Mouse (Mus musculus): ENCODE measurements around the gene Ntm.

Gene Ntm

DNA sequence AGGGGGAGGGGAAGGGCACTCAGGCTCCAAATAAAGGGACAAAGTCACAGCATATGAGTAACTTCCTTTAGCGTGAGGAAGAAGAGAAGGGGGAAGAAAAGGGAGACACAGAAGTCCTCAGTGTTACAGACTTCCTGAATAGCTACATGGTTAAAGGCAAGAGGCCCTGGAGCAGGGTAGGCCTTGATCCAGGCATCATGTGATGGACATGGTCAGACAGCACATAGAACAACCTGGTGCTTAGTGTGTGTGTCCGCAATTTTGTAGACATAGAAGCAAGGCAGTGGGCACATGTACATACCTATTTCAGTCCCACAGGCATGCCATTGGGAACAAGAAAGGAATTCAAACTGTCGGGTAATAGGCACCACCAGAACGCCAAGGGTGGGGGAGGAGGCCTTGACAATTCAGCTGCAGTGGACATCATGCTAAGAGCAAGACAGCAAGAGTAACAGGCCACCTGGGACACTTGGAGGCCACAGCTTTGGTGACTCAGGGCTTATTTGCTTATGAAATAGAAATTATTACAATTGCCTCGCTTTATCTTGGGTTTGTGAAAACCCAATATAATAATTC is 832.1 kb downstream of the Ntm start:
- DNase-seq (ENCODE audit: low spot score) = no peak

DNA sequence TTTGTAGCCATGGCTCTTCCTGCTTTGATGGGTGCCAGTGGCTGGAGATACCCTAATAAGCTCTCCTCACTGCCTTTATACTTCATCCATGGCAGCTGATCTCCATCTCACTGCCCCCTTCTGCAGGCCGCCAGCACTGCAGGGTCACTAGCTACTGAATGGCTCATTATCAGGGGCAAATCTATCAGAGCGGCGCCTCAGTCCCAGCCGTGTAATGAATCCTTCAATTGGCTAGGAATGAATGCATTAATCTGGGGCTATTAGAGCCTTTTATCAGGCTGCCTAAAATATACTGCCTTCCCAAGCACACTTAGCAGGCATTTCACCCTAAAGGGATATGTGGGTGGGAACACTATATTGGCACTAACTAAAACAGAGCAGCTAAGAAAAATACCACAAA is 832.6 kb downstream of the Ntm start:
- DNase-seq (ENCODE audit: low spot score) = no peak

DNA sequence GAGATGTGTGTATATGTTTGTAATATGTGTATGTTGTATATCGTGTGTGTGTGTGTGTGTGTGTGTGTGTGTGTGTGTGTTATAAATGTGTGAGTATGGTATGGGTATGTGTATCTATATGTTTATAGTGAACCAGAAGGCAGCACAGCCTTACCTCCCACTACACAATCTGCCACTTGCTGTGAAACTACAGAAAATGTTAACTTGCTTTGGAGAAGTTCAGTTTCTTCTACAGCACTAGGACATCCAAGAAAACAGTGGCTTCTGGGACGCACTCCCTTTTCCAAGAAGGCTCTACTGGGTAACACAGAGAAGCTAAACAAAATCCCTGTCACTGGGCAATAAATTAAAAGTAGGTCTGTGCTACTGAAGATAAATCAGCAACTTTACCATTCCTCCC is 834.5 kb downstream of the Ntm start:
- DNase-seq (ENCODE audit: low spot score) = no peak

DNA sequence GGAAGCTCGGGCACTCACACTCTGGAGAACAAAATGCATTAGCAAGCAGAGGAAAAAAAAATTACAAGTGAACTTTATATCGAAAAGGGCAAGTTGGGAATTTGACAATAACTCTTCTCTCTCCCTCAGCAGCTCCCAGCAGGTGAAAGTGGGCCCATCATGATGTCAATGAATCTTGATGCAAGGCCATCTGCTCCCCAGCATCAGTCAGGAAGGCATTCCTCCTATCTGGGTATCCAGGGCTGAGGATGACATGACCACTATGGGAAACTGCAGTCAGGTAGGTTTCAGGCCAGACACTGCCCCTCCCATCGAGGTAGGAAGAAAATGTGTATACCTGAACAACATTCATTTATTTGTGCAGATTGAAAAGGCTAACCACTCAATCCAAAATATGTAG is 838.5 kb downstream of the Ntm start:
- DNase-seq (ENCODE audit: low spot score) = no peak

DNA sequence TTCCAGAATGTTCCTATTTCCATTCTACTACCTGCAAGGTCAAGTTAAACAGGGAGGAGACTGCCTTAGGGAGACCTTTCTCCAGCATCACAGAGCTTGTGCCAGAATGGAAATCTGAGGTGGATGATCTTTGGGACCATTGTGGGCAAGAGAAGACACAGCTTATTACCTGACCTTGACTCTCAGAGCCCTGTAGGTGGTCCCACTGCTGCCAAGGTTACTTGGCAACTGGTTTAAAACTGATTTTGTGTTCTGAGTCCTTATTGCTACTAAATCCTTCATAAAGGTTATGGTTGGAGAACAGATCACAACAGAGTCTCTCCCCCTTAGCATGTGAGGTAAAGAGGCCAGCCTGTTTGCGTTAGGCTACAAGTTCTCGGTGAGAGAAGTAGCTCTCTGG is 839.1 kb downstream of the Ntm start:
- no peak for DNase-seq (ENCODE audit: low spot score)

DNA sequence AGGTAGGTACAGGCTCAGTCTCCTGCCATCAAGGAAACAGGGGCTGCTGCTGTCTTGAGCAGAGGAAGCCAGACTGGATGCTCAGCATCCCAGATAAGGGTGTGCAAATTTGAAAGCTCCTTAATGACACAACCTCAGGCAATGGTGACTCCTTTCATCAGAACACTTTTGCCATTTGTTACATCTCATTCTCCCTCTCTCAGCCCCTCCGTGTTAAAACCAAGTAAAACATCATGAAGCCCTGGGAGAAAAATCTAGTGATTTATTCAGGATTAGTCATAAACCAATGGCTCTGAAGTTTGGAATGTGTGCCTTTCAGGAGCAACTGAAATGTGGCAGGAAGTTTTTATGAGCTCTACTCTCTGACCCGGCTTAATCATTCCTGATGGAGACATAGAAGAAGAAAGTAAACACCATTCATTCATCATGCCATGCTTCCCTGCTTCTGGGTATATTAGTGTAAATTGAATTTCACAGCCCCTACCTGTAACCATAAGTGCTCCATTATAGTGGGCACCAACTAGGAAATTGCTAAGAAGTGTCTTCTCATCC is 845.3 kb downstream of the Ntm start:
- no peak for DNase-seq (ENCODE audit: low spot score)

DNA sequence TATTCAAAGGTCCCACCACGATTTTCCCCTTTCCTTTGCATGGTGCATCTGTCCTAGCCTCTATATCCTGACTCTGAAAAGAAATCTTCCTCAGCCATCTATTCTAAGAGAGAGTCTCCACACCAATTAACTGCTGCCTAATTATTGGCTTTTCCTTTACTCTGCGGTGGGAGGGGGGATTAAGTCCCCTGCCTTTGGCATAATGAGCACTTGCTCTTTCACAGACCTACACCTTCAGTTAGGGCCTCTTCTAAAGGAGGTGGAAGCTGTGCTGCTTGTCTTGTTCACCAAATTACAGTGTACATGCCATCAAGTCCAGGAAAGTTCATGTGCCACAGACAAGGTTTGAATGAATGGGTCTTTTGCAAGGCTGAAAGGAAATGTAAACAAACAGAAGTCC is 847.6 kb downstream of the Ntm start:
- DNase-seq (ENCODE audit: low spot score) = no peak

DNA sequence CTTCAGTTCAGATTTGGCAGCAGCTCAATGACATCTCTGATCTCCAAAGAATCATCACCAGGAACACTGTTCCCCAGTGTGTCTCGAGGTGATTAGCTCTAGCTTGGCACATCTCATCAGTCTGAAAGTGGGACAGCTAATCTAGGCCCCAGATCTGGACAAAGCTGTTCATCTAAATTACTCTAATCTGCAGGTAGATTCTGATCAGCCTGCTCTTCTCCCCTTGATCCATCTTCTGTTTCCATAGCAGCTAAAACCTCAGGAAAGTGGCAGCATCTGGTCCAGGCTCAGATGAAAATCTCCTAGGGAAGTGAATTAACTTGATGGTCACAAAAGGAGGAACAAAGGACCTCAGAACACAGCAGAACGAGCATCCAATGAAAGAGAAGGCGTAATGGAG is 856.2 kb downstream of the Ntm start:
- DNase-seq (ENCODE audit: low spot score) = no peak

DNA sequence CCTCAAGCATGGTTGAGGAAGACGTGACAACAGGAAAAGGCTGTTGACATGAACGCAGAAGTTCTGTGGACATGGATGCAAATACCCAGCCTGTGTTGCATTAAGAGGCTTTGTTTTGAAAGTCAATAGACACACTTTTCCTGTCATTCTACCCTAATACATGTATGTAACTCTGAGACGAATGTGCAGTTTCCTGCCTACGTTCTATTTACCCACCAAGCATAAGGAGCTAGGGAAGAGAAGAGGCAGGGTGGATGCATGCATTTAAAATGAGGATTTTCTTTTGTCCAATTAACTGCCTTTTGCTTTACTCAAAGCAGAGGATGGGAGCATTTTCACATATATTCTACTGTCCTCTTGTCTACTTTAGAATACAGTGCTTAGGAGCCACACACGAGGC is 858.5 kb downstream of the Ntm start:
- DNase-seq (ENCODE audit: low spot score) = no peak

DNA sequence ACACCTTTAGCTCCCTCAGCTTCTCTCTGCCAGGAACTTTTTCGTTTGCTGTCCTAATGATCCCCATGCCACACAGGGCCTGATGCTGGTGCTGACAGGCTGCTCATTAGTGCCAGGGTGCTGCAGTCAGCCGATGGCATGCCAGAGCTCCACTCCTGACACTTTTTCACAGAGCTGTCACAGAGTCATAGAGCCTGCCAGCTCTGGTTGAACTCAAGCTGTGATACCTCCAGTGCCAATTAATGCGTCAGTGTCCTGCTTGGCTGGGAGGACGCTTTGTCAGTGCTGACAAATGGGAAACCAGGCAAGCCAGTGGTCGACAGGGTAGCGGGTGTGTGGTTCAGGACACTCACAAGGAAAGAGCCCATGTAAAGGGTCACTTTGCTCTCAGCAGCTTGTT is 858.9 kb downstream of the Ntm start:
- no peak for DNase-seq (ENCODE audit: low spot score)

DNA sequence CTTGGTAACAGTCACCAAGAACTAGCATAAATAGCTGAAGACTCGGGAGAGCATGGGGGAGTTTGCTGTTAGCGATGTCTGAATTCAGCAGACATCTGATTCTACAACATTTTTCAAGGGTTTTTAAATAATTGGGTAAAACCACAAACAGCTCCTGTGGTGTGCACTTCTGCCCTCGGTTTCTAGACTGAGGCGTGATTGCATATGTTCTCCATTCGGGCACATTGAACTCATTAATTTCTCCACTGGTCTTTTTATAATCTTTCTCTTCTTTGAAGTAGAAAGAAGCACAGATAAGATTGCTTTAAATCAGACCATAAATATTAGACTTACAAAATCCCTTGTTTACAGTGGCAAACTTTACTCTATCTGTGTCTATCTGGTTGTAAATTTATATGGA is 862.3 kb downstream of the Ntm start:
- DNase-seq (ENCODE audit: low spot score) = no peak

DNA sequence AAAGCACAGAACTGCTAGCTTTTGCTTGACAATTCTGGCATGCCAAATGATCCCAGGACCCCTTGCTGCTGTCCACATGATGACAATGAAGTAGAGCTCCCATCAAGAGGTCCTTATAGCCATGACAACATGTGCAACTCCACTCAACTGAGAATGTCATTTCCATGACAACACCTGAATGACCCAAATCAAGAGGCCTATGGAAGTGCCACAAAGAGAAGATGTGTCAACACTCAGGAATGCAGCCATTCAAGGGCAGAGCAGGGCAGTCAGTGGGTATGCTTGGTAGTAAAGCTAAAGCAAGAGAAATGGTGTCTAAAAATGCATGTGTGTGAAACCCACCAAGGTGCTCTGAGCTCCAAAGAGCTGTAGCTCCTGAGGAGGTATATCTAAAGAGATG is 870.5 kb downstream of the Ntm start:
- no peak for DNase-seq (ENCODE audit: low spot score)

DNA sequence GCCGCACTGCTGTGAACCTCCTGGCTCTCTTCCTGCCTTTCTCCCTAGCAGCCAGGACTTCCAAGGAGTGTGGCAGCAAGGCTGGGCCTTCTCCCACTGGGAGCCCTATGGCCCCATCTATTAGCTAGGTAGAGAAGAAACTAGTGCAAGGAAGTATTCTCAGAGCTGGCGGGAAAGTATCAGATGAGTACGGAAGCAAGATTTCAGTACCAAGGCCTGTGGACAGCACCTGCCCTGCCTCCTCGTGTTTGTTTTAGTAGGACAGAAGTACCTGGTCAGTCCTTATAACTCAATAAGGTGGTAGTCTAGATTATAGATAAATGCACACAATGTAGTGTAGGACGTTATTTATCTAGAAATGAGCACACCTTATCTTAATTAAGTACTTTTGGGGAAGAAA is 874.3 kb downstream of the Ntm start:
- no peak for DNase-seq (ENCODE audit: low spot score)

DNA sequence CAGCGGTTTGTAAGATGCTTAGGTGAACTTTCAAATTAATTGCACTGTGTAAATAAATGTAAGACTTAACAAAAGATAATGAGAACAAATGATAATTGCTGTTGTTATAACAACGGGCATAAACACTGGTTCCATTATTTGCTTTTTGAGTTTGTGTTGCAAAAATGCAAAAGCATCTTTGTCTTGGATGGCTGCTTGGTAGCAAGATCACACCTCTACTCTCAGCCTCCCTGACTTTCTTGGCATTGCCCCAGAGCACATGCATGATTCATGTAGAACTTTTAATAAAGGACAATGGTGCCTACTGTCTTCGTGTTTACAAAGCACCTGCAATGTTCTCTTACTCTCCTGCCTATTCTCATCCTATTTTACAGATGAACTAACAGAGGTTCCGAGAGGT is 875.3 kb downstream of the Ntm start:
- no peak for DNase-seq (ENCODE audit: low spot score)

DNA sequence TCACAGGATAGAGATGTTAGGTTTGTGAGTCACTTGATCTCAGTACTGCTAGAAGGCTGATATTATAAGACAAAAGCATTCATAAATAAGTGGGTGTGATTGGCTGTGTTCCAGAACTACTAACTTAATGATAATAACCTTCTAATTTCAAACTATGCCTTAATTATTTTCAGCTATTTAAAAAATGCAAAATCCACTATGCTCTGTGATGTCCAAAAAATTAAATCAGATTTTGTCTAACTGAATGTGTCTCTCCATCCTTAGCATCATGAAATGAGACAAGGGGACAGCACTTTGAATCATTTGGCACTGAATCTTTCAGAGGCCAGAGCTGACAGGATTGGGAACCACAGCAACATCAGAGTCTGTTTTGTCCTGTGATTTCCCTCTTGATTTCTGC is 875.8 kb downstream of the Ntm start:
- no peak for DNase-seq (ENCODE audit: low spot score)

DNA sequence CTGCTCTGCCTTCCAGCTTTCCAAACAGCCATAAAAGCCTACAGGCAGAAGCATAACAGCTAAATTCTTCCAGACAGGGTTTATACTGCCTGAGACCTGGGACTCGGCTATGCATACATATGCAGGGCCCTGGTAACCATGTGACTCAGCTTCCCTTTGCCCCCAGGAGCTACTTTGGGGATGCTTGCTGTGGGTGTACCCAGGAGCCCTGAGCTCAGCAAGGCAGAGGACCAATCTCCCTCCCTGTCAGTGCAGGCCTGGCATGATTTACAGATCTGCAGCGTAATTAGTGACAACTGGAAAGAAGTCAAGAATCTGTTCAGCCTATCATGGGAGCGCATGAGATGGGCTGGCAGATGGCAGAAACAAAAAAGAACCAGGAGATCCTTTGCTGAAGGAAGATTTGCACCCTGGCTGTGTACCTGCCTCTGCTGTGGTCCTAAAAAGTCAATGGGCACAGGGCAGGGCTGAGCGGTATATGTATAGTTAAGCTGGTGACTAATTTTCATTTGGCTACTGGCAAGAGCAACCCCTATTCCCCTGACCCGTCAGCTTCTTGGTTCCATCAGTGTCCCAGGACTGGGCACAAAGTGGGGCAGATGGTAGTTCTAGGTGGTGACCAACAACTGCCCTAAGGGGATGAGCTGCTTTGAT is 886.9 kb downstream of the Ntm start:
- DNase-seq (ENCODE audit: low spot score) = no peak

DNA sequence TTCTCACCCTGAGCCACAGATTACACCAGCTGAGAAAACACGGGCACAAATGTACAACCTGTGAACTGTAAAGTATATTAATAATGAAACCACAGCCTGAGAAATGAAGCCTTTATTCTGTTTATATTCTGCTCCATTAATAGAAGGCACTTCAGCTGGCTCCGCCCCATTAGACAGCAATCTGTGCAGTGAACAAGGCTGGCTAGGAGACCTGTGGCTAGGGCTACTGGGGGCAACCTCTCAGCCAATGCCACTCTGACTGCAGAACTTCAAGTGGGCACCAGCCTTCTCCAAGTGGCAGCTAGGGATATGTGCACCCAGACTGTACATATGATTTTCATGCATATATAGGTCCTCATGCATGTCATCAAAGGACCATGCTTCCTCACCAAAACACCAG is 887.7 kb downstream of the Ntm start:
- DNase-seq (ENCODE audit: low spot score) = no peak

DNA sequence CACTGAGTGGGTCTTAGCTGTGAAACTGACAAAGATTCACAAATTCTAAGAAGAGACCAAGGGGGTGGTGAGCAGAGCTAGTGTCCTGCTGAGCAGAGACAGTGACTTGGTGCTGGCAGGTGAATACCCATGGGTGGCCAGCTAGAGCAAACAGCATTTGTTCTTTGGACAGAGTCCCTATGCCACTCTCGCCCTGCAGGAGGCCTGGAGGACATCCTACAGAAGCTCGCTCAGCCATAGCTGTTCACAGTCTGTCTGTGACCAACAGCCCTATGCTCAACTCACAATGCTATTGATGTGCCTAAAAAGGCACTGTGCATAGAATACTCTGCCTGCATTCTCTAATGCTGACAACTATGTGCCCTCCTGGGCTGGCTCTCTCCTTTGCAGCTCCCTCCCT is 888.4 kb downstream of the Ntm start:
- no peak for DNase-seq (ENCODE audit: low spot score)

DNA sequence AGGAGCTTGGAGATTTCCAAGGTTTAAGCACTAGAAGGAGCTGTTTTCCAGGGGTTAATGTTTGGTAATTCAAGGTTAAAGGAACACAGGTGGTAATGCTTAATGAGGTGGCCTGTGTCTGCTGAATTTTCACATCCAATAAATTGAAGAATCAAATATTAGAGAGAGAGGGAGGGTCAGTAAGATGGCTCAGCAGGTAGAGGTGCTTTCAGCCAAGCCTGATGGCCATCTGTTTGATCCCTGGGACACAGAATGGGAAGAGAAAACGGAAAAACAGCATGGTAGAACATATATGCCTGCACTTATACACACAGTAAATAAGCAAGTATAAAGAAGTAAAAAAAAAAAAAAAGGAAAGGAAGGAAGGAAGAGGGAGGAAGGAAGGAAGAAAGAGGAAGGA is 890.9 kb downstream of the Ntm start:
- DNase-seq (ENCODE audit: low spot score) = no peak

DNA sequence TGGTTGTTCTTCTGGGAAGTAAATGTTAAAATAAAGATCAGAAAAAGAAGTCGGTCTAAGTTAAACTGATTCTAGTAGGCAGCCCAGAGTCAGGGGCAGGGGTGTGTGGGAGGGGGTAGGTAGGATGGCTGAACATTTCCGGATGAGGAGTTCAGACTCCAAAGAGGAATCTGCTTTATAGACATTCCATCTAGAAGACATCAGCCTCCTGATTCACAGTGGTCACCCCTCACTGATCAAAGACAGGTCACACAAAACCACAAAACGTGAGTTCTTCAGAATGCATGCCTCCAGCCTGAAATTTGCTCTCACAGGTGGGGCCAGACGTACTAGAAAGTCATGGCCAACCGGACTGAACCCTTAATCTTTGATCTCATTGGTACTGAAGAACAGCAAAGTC is 895.4 kb downstream of the Ntm start:
- DNase-seq (ENCODE audit: low spot score) = no peak

DNA sequence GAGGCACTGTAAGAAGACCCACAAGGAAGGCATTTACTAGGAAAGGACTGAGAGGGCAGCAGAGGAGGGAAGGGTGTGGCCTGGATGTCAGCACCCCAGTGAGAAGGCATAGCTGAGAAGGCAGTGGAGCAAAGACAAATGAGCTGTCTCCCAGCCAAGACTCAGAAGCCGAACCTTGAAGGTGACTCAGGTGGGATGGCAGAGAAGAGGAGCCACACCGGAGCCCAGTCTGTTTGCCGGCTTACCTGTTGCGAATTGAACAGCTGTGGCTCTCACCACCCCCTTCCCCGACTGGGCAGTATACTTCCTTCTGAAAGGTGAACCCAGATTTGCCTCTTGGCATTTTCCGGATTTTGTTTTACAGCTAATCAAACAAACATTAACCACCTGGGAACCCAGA is 902.6 kb downstream of the Ntm start:
- no peak for DNase-seq (ENCODE audit: low spot score)

DNA sequence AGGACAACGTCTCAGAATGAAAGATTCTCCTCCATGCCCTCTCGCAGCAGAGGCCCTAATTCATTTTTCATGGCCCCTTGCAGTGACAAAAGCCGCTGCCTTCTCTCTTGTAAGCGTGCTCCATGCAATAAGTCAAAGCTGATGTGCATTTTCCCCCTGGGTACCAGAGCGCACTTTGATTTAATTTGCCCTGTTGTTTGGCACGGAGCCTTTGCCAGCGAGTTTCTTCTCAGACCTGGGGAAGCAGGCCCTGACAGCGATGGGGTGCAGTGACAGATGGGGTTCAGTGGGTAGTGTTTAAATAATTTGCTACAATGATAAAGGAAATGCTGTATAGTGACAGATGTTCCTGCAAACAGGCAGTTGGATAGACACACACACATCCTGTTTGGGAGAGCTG is 904.1 kb downstream of the Ntm start:
- DNase-seq (ENCODE audit: low spot score) = no peak

DNA sequence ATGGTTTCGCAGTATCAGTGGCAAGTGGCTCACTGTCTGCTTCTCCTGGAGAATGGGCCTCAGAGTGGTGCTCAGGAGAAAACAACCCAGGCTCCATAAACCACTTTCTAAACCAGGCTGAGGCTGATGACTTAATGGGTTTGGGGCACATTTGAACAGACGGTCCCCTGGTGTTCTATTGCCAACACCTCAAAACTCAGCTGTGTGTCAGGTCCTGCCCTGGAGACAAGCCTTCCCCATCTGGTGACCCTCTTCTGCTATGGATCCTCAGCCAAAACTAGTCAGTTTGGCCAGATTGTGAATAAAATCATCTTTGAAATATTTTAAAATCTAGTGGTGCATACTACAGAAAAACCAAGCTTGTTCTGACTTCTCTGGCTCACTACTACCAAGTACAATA is 907.3 kb downstream of the Ntm start:
- DNase-seq (ENCODE audit: low spot score) = no peak

DNA sequence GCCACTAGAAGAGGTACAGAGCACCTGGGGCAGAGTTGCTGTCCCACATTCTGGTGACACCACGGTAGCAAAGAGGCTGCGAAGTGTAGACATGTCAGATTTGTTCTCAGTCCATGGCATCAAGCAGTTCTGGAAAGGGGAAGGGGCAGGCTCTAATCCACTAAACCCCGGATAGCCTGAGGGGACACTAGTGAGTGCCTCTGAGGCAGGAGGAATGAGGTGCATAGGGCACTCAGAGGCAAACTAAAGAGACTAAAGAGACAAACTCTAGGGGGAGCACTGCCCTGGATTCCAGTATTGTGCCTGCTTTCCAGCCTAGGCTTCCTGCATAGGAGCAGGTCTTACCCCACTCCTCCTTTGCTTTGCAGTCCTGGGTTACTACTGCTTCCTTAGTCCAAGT is 926.5 kb downstream of the Ntm start:
- no peak for DNase-seq (ENCODE audit: low spot score)
